Mouse (Mus musculus): ENCODE results near the gene Gtsf1l. TPM values are rescaled to one million over a fixed set of nuclear protein-coding genes. Genes with fewer than 3 reads are reported as not detected.

The Gtsf1l gene
- not detected for polyA plus RNA-seq (2017; shearing (Covaris generic))

DNA sequence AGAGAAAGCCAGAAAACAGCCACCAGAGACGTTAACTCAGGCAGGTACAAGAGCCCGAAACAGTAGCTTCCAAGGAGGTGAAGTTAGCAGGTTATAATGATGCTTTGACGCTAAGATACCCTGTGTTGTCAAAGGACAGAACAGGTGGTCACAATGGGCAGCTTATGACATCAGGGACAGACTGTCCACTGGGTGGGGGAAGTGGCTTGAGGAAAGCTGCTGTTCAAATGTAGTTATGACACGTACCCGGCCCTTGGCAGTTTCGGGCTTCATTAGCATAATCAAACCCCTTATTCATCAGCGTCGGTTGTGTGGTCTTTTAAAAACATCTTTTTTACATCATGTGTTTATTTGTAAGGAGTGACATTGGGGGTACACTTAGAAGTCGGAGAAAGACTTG is at the start of gene Gtsf1l:
Gtsf1l (minus strand) TSS at position 128 of the 400 bp plus-strand sequence.

GRCm38 (mm10) chr2:163054335-163054840 is 33.3 kb downstream of the Gtsf1l start, which contains the start of gene Mybl2:
TSS of gene Mybl2 (plus strand) at chr2:163054687.

Other genes starting within 250 kb of the Gtsf1l start
- gene Srsf6, start 156.3 kb downstream of the Gtsf1l start, polyA plus RNA-seq (2017; shearing (Covaris generic)), result 163 TPM
- gene L3mbtl1, start 144.4 kb downstream of the Gtsf1l start, polyA plus RNA-seq (2017; shearing (Covaris generic)), result not detected
- gene Sgk2, start 100.5 kb downstream of the Gtsf1l start, polyA plus RNA-seq (2017; shearing (Covaris generic)), result 0.11 TPM
- 61.6 TPM for gene Ift52, start 70.5 kb downstream of the Gtsf1l start, polyA plus RNA-seq (2017; shearing (Covaris generic))
- 4.2 TPM for gene Mybl2, start 33.2 kb downstream of the Gtsf1l start, polyA plus RNA-seq (2017; shearing (Covaris generic))
- gene Tox2, start 115.3 kb upstream of the Gtsf1l start, polyA plus RNA-seq (2017; shearing (Covaris generic)), result 26.3 TPM